Mouse (Mus musculus): ENCODE results near the gene Cd160.

Cd160 gene

DNA sequence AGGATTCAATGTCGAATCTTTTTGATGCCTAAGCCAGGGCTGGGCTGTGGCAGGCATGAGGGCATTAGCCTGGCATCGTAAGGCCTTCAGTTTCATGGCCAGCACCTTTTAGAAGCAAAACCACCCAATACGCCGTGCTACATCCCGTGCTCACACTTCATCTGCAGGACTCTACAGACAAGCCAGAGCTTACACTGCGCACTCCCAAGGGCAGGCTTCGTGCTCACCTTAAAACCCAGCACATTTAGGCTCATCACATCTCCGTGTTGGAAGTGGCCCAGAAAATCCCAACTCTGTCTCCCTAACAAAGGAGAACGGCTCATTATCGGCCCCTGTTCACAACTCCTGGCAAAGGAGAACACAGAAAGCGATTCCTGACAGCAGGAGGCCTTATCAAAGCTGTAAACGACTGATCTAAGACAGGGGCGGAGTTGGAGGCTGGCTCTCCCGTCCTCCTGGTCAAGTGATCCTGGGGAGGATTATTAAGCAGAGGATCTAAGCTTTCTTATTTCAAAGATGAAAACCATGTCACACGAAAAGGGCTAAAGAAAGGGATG is 765 bp downstream of the Cd160 start:
- peak in 1 of 2 experiments; percentile 7 for DNase-seq

DNA sequence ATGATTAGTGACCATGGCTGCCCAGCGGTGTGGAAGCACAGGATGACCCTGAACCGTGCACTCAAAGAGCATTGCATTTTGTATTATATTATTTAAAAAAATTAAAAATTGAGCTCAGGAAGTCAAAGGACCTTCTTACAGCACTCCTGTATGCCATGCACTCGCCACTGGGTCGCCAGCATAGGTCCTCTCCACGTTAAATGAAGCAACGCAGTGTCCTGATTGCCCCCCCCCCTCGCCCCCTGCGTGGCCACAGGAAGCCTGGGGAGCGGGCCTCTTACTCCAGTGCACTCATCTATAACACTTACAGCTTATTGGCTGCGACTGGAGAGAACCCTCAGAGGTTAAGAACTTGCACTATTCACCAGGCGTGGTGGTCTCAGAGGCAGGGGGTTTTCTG is 3.9 kb downstream of the Cd160 start:
- DNase-seq: peak in 1 of 2 experiments; percentile 5

DNA sequence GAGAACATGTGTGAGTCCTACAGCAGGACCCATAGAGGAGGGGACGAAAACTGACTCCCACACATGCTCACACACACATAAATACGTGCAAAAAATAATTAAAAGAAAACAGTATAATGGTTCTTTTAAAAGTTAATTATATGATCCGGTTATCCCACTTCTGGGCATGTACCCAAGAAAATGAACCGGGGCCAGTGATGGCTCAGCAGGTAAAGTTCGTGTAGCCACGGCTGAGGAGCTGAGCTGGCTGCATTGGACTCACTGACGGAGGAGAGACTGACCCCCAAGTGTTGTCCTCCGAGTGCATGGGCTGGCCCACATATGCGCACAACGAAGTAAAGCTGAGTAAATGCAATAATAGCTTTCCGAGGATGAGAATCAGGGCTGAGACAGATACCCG is 4.5 kb downstream of the Cd160 start:
- DNase-seq: peak in 1 of 2 experiments; percentile 14

DNA sequence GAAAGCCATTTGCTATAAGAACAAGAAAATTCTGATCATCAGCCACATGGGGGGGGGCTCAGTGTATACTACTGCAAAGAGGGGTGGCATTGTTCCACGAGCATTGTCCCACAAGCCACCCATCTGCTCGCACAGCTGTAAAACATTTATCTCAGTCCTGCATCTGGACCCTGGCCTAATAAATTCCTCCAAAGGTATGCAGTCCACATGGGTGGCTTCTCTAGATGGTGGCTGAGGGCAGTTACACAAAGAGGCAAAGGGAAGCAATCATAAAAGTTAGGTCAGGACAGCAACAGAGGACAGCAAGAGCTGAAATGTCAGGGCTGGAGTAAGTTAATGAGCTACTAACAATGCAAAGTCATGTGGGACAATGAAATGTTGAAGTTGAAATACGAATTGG is 5.5 kb downstream of the Cd160 start:
- DNase-seq: peak in 1 of 2 experiments; percentile 18

DNA sequence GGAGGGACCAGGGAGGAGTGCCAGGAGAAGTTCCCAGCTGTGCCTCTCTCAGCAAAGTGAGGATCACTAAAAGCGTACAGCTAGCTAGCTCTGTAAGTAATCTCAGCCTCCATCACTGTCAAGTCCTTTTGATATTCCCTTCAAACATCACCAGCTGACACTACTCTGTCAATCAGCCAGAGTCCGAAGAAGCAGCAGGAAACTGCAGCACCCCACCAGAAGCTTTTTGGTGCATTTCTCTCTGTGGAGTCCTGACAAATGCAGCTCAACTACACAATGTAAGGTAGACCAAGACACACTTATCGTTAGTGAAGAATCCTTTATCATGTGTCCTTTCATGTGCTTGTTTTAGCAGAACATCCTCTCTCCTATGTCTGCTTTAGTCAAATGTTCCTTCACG is 7.6 kb downstream of the Cd160 start:
- DNase-seq: peak in 1 of 2 experiments; percentile 2

DNA sequence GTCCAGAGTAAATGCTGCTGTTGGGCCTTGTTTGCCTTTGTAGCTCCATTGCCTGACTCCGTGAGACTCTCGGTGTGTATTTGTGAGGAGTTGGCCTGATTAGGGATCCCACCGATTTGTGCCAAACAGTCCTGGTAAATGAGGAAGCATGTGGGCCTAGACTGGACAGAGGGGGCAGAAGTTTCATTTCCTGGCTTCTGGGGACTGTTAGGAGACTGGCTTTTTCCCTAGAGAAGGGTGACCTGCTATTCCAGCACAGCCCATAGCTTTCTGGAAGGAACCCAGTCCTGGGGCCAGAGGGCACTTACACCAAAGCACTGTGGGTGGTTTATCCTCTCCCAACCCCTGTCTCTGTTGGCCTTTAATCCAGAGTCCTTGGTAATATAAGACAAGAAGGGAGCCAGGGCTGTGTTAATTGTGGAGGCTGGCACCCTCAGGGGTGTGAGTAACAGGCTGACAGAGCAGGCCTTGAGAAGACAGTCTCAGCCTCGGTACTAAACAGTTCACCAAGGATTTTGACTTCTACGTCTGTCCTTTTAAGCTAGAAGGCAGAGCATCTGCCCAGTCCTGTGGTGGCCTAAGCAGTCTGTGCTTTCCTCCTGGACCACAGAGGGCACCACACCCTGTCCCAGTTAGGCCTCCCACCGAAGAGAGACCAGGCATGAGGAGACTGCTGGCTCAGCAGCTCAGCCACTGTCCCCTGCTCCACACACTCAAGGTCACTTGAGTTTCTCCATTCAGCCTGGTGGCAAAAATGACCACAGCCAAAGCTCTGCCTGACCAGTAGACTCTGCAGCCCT is 8.8 kb downstream of the Cd160 start:
- DNase-seq: peak in 1 of 2 experiments; percentile 17

DNA sequence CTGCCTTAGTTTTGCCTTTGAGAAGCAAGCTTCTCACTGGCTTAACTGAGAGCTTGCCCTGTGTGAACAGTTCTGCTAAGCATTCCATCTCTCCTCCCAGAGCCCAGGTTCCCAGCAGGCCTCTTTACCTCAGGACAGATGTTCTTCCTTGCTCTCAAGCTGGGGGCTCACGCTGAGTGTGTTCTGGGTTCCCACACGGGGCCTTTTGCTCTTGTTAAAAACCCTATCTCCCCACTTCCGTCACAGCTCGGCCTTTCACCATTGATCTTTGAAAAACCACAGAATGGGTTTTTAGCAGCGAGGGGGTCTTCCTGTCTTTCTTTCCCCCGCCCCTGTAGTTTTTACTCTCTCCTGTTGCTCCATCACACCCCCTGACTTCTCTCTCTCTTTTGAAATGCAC is 14.8 kb downstream of the Cd160 start:
- no peak for DNase-seq

DNA sequence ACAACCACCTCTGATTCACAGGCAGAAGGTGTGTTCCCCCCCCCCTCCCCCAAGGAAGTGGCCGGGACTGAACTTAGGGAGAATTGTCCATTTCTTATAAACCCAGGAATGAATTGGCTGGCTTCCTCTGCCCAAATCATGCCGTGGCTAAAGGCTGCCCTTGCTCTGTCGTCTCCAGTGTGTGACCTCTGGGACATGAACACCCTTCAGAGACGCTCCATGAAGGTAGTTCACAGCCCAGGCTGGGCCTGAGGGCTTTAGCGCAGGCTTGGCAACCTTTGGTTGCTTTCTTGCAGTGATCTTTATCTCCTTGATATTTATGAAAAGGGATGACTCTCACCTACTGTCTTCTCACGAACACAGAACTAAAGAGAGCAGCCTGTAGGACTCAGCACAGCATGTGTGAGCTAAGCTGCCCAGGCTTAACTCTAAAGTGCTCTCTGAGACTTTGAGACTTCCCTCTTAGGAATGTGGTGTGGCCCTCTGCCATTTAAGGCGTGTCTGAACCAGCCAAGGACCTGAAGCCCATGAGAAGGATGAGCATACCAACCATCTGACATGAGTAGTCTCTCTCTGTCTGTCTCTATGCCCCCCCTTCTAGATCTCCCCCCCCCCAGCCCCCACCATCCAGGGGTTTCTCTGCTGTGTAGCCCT is 15.4 kb downstream of the Cd160 start:
- peak; percentile 36 to 43 for DNase-seq

DNA sequence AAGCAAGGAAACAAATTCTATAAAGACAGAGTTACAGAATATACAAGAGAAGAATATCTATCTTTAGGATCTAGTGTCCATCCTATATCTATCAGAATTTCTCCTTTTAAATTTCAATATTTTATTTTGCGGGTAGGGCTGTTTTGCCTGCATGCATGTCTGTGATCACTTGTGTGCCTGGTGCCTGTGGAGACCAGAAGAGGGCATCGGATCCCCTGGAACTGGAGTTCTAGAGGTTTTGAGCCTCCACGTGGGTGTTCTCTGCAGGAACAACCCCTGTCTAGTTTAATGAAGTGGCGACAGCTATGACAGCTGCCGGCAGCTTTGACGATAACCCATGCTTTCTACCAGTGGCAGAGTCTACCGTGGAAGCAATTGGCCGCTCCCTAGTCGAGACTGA is 16.0 kb downstream of the Cd160 start:
- peak; percentile 63 to 80 for DNase-seq

DNA sequence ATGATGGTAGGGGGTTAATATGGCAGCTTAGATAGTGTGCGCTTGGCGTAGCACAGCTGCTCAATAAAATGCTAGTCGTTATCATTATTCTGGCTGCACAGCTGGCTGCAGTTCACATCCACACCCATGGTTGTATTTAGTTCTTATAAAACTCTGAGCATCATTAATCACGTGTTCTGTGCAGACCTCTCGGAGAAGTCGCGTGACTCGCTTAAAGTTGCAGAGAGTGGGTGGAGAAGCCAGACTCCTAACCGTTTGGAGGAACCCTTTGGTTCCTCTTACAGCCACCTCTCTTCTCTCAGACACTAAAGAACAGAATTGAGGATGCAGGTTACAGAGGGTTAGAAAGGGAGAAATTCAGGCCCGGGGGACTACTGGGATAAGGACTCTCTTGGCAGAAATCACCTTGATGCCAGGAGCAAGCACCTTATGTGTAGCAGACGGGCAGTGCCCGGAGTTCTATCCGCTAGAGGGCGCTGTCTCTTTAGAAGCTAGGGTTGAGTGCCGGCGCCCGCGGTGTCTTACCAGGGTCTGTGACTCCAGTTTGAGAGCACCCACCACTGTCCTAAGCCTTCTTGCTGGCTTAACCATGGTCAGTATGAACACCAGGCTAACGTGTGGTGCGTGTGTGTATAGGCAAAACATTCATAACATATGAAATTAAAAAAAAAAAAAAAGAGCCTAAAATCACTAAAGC is 16.6 kb downstream of the Cd160 start:
- DNase-seq: peak; percentile 70 to 86

DNA sequence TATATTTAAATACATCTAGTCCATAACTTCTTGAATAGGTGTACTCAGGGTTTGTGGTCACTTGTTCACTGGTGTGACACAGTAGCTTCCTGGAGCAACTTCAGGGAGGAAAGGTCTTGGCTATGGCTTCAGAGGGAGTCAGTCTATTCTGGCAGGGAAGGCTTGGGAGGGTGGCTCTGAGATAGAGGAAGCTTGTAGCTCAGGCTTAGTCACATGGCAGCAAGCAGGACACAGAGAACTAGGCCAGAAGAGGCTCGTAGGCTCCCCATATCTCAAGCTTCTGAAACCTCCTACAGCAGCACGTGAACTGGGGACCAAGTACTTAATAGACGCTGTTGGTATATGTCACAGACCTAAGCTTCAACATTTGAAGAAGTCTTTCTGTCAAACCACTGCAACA is 17.9 kb downstream of the Cd160 start:
- no peak for DNase-seq

DNA sequence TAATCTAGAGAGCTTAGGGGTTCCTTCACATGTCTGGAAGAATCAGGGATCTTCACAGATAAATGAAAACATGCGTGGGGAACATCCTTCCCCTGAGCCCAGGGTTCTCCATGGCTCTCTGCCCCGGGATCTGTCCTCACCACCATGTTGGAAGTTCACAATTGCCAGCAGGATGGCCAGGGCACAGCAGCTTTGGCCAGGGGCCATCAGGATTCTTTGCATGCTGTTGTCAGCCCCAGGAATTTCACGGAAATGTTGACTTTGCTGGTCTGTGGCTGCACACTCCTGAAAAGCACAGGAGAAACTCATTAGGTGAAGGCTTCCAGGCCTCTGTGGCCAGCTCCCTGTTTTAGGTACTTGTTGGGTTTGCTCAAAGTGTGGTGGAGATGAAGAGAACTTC is 20.5 kb downstream of the Cd160 start:
- peak in 1 of 2 experiments; percentile 35 for DNase-seq

DNA sequence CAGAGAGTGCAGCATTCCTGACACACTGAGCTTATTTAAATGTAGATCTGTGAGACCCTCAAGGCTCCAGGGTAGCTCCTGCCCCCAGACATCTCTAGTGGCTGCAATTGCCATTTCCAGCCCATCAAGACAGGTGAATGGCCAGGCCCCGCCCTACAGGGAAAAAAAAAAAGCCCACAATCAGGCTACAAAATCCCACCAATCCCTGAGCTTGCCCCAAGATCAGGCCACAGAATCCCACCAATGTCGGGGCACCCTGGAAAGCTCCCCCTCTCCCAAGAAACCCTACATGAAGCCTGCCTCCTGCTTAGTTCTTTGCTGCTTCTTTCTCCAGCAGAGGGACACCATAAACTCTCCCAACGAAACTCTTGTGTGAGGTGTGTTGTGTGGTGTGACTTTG is 21.0 kb downstream of the Cd160 start:
- DNase-seq: no peak

DNA sequence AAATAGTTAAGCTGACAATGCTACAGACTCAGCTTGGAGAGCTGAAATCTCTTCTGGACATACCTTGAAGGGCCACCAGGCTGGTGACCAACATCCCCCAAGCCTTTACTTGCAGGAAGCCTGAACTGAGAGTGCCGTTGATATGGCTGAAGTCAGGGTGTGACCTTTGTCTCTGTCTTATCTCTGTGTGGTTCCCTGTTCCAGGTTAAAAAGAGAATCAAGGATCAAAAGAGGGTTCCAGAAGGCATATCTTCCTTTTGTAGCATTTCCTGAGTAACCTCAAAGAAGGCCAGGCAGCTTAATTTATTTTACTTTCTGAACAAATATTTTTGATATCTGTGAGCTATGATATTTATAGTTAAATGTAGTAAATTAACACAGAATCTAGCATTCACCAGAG is 26.9 kb downstream of the Cd160 start:
- DNase-seq: no peak

DNA sequence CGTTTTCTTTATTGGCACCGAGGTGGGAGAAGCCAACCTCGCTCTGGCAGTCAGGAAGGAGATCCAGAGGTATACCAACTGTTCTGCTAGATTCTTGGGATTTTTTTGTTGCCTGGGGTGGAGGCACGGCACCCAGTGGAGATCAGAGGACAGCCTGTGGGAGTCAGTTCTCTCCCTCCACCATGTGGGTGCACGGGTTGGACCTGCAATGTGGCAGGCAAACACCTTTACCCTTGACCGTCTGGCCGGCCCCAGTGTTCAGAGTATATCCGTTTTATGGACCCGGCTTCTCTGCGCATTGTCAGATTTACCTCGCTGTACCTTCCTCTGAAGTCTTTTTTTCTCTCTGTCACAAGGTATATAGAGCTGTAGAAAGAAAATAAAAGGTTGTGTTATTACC is 28.9 kb downstream of the Cd160 start:
- no peak for DNase-seq

DNA sequence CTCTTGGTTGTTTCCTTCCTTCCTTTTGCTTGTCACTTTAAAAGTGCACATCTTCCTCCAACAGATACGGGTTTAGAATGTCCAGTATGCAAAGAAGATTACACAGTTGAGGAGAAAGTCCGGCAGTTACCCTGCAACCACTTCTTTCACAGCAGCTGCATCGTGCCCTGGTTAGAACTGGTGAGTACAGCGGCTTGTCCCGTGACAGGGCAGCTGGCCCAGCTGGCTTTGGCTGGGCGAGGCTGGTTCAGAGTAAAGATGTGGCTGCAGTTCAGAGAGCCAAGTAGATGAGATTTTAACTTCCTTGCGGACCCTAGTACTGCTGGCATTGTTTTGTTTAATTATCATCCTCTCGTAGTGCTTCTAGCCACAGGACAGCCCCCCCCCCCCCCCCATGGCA is 40.6 kb downstream of the Cd160 start:
- no peak for DNase-seq

DNA sequence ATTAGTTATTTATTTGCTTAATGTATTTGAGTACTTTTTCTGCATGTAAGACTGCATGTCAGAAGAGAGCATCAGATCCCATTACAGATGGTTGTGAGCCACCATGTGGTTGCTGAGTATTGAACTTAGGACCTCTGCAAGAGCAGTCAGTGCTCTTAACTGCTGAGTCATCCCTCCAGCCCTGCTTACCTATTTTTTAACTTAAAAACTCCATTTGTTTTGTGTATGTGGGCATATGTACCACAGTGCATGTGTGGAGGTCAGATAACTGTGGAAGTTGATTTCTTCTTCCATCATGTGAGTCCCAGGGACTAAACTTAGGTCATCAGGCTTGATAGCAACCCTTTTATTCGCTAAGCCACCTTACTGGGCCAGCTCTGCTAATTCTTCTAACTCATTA is 41.4 kb downstream of the Cd160 start:
- no peak for DNase-seq

DNA sequence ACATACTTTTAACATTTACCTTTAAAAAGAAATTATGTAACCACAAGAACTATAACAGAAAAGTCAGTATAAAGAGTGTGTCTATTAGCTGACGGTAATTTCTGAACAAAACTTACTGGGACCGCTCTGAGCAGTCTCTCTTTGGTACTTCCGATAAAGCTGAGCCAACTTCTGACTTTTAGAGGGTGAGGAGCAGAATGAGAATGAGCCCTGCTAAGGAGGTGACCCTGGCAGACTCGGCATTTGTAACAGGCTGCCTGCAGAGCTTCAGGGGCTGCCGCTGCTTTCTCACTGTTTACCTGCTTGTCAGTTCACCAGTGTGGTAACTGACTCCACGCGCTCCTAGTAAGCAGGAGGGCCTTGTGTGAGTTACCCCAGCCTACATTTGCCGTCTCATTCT is 46.9 kb downstream of the Cd160 start:
- DNase-seq: no peak

DNA sequence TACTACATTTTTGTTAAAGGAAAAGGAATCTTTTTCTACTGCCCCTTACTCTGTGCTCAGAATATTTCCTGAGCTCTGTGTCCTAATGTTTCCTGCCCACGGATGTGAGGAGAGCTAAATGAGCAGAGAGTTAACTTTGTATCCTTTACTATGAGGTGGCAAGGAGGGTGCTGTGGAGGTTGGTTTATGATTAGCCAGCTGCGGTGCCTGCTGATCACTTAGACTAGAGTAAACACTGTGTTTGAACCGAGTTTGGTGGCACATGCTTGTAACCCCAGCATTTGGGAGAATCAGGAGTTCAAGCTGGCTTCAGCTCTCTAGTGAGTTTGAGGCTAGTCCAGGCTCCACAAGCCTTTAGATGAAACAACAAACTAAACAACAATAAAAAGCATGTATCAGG is 52.0 kb downstream of the Cd160 start:
- DNase-seq: no peak

DNA sequence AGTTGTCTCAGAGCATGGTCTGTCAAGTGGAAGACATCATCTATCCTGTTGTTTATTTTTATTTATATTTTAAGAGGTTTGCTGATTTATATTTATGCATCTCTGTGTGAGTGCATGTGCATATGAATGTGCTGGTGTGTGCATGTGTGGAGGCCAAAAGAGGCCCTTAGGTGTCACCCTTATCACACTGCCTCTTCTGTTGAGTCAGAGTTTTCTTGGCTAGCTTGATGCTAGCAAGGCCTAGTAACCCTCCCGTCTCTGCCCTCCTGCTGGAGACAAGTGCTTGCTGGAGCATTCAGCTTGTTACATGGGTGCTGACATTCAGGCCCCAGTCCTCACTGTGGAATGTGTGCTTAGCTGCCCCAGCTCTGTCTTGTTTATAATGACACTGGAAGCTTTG is 56.2 kb downstream of the Cd160 start:
- DNase-seq: no peak

DNA sequence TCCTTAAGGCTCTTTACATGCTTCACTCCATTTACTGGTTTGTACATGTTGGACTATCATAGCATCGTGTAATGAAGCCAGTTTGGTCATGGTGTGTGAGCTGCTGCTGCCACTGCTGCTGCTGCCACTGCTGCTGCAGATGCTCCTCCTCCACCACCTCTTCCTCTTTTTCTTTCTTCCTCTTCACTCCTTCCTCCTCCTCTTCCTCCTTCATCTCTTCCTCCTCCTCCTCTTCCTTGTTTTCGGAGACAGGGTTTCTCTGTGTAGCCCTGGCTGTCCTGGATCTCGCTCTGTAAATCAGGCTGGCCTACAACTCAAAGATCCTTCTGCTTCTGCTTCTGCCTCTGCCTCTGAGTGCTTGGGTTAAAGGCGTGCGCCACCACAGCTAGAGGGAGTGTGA is 59.2 kb downstream of the Cd160 start:
- DNase-seq: no peak

DNA sequence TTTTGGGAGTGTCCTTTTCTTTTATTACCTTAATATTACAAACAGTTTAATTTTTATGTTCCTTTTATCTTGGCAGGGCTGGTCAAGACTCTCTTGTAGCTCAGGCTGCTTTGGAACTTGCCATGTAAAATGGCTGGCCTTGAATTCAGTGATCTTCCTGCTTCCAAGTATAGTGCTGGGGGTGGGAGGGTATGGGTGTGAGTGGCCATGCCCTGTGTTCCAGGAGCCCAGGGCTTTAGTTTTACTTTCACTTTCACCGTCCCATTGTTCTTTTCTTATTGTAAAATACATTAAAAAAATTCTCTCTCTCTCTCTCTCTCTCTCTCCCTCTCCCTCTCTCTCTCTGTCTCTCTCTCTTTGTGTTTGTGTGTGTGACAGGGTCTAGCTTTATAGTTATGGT is 64.6 kb downstream of the Cd160 start:
- DNase-seq: no peak

DNA sequence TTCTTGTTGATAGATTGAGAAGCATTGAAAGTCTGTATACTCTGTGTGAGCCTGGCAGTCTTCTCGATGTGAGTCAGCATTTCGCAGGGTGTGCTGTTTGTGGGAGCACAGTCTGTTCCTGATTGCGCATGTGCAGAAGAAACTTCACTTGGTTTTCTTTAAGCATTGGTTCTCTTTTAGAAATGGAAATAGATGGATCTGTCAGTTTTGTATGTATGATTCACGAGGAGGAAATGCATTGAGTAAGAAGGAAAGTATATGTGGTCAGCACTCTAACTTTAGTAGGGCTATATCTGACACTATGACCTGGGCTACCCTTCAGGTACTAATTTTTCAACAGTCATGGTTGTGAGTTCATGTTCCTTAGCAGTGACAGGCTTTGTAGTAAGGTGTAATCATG is 69.5 kb downstream of the Cd160 start:
- no peak for DNase-seq

DNA sequence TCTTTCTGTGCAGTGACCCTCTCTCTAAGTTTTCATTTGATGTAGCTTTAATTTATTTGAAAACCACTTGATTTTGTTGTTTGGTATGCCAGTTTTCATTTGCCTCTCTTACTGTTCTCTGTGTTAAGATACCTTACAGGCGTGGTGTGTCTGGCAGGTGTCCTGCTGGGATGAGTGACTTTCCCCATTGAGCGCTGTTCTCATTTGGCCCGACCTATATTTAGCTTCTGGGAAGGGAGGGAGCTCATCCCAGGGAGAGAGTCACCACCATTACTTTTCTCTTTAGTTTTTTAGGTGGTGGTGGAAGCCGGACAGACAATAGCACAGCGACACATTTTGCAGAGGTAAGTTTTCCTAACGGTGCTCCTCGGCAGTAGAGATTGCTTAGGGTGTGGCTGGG is 71.5 kb downstream of the Cd160 start:
- DNase-seq: no peak

All from lung, postnatal 4 days (tissue).